Mouse (Mus musculus) cerebellum, adult 11 months (tissue): ENCODE measurements around the gene Gse1.
A peak's percentile ranks its signal among the peaks of the same experiment; 100 is the strongest.
"Not testable (repeated sequence)": the region's sequence is repeated elsewhere in the genome, so short reads cannot be mapped to it uniquely, and the experiment has no call there.

ENCODE experiments used
- DNase-seq: peaks from one replicate; pipeline ENCODE4 v3.0.0; 2022

Gse1 gene

DNA sequence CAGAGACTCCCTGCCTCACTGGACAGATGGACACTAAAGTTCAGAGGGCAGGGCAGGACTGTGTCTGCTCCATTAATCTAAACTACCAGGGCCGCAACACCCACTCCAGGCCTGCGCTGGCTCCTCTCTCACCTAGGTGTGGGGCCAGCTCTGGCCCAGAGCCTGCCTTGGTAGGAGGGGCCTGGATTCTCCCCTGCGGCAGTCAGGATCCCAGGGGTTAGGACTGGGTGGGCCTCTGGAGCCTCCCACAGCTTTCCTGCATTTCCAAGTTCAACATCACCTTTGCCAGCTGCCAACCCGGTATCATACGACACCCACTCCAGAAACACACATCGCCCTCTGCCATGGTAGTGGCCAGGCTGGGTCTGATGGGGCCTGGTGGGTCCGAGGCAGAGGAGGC is 102.8 kb downstream of the Gse1 start:
- no peak for DNase-seq

DNA sequence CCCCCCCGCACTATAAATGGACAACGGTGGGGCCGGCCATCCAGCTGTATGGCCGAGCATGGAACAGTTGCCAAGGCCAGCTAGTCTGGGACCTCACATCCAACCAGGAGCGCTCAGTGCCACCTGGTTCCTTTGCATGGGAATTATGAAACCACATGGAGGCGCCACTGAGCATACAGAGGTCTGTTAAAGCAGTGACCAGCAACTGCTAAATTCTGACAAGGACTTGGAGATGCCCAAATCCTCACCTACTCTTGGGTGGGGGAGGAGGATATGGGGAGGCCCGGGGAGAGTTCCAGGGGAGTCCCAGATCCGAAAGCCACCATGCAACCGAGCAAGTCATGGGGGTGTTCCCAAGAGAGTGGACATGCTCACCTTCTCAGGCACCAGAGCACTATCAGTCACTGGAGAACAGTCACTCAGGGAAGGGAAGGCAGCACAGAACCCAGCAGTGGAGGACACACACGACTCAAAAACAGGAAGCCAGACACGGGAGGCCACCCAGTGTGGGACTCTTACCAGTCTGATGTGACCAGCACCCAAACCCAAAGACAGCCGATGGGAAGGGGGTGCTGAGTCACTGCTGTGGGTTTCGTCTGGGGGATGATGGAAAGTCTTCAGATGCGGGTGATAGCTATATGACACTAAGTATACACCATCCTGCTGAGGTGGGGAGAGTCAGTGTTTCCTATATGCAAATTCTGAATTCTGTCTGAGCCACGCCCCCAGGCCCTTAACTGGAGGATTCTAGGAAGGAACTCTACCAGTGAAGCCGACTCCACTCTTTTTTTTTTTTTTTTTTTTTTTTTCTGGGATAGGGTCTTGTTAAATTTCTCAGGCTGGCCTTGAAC is 104.3 kb downstream of the Gse1 start:
- DNase-seq, result no peak

DNA sequence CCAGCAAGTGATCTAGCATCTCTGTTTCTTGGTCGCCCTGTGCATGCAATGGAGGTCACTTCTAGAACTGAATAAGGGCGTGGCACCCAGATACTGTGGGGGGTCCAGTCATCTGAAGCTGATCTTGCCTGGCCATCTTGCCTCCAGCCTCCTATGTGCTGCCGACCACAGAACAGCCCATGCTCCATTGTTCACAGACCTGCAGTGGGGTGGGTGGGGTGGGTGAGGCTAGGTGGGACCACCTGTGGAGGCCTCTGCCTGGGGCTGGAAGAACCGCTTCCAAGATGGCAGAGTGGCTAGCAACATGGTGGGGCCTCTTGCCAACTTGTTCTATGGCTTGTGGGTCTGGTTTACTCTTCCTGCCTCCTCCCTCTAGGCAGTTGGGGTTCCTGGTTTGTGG is 105.4 kb downstream of the Gse1 start:
- DNase-seq, result no peak

DNA sequence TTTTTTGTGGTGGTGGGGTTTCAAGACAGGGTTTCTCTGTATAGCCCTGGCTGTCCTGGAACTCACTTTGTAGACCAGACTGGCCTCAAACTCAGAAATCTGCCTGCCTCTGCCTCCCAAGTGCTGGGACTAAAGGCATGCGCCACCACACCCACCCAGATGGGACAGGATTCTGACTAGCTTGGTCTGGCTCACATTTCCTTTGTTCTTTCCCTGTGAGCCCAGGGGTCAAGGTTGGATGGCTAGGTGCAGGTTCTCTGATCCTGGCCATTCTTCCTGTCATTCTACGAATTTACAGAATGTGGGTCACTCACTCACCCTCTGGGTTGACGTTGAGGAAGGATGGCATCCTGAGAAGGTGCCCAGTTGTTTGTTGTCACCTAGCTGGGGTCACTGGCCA is 106.0 kb downstream of the Gse1 start:
- not testable (repeated sequence) for DNase-seq

DNA sequence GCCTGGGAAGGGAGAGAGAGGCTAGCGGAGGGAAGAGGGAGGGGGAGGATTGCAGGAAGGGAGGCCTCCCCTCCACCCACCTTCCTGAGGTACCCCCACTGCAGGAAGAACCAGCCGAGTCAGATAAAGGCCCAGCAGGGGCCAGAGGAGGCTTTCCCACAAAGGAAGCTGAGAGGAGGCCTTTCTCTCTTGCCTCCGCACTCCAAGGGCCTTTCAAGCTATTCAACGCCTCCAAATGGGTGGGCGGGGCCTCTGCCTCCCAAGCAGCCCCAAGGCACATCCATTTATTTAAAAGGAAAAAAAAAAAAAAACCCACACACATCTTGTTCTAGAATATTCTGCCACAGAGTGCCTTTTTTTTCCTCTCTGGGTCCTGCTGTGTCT is 106.6 kb downstream of the Gse1 start:
- no peak for DNase-seq

DNA sequence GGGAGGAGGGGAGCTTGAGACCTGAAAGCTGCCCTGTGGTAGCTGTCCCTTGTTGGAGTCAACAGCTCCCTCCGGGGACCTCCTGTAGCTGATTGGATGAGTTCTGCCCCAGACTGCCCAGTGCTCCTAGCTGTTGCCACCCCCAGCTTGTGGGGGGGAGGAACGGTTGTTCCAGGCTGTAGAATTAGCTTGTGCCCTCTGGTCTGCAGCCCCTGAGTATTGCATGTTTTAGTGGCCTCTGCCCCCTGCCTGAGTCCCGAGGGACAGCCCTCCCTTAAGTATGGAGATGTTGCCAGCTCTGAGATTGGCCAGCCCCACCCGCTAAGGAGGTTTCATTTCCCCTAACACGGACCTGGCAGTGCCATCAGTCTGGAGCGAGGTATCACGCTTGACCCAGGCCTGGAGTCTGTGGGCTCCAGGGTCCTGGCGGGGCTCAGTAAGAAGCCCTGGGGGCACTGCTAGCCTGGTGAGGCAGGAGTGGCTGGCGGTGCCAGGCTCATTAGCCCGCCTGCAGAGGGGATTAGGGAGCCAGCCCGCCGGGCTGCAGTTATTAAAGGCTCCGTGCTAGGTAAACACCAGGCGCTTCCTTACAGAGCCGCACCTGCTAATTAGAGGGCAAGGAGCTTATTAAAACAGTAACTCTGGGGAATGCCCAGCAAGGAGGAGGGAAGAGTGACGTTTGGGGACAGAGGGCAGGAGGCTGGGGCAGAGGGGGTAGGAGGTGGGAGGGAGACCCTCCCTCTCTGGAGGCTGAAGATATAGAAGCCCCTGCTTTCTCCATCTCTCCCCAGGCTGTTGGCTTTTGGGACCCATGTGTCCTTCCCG is 107.2 kb downstream of the Gse1 start:
- DNase-seq, result peak; percentile 34

DNA sequence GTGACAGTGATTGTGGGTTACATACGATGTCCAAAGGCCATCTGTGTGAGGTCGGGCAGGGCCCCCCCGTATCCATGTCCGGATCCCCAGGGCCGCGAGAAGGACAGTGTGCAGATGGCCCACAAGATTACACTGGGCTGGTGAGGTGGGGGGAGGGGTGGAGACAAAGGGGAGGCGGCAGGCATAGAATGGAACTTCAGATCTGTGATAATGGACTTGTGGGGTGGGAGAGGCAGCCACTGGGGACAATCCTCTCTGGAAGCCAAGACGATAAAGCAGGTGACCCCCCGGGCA is 107.8 kb downstream of the Gse1 start:
- no peak for DNase-seq

DNA sequence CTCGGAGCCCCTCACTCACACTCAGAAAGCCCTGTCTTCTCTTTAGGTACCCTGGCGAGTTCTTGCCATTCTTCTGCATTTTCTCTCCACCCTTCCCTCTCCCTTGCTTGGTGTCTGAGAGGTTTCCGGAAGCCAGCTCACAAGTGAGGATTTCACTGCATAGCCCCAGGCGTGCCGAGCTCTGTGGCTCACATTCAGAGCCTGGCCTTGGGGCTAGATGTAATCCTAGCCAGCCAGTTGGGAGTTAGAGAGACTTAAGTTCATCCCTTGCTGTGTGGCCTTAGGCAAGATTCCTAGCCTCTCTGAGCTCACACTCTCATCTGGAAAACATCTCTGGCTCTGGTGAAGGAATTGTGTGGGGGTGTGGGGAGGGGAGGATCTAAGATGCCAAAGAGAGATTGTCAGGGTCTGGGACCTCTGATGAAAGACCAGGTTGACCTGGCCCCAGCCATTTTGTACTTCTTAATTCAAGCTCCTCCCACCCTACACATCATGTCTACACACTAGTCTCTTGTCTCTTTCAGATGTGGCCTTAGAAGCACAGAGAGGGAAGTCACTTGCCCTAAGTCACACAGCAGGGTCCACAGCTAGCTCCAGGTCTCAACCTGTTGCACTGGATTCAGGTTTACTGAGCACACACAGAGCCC is 108.8 kb downstream of the Gse1 start:
- DNase-seq, result no peak

DNA sequence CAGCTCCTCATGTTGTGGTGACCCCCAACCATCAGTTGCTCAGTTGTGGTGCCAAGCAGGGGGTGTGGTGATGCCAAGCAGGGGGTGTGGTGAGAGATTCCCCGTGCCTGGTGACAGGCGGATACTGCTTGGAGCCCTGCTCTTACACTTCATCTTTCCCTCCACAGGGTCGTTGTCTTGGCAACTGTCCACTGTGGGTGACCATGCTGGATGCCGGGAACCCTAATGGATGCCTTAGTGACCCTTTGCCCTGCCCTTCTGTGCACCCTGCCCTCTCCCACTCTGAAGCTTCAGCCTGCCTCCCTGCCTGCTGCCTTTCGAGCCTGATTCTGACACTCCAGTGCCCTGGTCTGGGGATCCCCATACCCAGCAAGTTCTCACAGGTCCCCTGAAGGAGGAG is 109.4 kb downstream of the Gse1 start:
- DNase-seq, result no peak

DNA sequence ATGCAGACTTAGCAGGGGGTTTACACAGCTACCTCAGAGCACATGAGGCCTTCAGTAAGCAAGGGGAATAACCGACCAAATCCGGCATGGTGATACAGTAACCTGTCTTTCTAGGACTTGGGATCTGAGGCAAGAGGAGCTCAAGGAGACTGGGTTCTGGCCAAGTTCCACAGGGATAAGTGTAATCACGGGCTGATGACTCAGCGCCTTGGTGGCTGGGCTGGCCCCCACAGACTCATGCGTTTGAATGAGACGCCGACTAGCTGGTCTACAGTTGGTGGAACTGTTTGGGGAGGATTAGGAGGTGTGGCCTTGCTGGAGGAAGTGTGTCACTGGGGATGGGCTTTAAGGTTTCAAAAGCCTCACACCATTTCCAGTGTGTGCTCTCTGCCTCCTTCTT is 110.4 kb downstream of the Gse1 start:
- DNase-seq, result no peak

DNA sequence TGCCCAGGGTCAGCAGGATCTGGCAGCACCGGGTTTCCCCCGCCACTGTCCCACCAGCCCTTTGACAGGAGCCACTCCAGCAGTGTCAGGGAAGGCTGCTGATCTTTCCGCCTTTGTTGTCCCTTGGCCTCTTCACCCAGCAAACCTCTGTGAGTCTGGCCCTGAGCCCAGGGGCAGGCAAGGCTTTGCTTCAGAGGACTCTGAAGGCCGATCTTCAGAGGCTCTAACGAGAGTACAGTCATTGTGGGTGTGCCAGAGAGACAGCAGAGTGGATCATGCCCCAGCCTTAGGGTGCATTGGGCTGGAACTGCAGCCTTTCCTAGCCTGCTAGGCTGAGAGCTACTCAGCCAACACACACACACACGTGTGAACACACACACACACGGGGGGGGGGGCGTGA is 111.5 kb downstream of the Gse1 start:
- DNase-seq, result no peak

DNA sequence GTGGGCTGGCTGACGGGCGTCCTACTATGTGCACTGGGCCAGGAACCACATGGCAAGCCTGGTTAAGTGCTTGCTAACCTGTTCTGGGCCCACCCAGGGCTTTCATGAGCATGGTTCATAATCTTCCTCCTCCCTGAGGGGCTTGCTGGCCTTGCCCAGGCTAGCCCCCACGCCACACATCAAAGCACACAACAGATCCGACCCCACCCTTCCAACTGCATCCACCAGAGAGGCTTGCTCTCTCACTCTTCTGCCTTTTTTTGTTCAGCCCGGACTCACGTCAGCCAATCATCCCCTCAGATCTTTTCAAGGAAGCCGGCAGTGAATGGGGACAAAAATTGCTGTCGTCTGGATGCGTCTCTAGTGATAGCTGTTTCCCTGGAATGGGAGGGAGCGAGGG is 112.9 kb downstream of the Gse1 start:
- DNase-seq, result no peak

DNA sequence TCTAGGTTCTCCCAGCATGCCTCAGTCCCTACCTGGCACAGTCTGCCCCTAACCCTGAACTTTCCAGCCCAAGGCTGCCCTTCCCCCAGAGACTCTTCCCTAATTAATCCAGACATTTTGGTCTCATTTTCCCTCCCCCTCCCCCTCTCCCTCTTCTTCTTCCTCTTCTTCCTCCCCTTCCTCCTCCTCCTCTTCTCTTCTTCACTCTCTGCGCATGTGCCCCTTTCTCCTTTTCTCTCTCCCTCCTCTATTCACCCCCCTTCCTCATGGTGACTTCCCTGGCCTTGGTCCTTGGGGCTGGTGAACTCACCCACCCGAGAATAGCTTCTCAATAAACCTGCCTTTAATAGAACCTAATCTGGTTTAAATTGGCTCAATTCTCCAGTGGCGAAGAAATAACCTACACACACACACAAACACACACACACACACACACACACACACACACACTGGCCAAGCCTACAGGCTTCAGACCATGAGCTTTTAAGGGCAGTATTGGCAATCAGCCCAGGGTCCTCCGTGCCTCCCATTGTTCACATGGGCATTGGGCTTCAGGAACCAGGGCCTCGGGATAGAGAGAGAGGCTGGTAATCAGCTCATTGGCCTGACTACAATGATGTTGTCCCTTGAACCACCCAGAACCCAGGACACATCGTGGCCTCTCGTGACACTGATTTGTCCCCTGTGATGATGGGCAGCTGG is 114.7 kb downstream of the Gse1 start:
- no peak for DNase-seq

DNA sequence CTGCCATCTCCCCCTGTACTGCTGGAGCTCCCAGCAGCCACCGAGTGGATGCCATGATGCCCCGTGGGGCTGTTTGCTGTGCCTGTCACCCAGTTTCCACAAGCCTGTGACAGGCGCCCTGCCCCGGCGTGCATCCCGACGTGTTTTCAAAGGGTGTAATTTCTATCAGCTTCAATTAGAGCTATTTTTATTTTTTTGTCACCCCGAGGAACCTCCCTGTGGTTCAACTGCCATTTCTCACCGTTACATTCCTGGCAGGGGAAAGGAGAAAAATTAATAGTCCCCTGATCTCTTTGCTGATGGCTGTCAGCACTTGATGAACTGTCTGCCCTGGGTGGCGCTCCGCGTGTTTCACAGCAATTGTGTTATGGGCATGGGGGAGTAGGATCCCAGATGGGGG is 115.3 kb downstream of the Gse1 start:
- no peak for DNase-seq

DNA sequence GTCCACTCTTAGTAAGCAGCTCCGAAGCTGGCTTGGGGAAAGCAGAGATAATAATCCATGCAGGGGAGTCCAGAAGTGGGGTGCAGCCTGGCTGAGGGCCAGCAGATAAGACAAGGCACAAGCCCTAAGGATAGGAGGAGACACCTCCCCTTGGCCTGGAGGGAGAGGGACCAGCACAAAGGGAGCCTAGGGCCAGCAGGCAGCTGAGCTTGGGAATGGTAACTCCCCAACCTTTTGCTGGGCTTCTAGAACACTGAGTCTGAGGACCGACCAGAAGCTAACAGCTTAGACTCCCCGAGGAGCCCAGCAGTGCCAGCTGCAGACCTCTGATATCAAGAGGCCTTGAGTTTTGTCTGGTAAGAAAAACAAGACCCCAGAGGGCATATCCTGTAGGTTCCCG is 115.9 kb downstream of the Gse1 start:
- DNase-seq, result no peak

DNA sequence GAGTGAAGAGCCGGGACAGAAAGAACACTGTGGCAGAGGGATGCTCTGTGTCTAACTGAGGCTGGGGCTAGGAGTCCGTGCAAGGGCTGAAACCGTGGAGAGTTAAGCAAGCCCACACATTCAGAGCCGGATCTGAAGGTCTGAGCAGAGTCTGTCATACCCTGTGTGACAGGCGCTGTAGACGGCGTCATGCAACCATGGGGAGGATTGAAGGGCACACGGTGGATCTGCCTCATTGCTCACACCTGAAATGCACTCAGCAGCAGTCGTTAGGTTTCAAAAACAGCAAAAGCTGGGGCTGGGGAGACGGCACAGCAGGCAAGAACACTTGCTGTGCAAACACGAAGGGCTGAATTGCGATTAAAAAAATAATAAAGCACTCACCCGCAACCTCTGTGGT is 116.3 kb downstream of the Gse1 start:
- DNase-seq, result no peak

DNA sequence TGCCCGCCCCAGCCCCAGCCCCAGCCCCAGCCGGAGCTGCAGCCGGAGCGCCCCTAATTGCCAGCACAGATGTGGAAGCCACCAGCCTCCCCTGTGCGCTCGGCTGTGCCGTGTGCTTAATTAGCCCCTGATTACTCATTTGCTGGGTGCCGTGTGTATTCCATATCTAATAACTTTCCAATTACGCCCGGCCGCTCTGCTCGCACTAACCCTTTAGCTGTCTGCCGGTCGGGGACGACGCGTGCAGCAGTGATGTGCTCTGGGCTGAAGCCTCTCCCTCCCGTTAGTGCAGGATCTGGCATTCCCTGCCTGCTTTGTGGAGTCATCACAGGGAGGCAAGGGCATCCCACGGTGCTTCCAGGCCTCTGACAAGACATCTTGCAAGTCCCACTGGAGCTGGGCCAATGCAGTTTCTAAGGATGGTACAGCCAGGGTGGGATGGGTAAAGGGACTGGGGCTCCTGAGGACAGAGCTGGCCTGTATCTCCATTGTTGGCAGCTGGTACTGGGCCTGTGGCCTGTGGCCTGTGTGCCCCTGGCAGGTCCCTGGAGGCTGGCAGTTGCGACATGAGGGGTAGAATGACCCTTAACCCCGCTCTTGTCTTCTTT is 119.6 kb downstream of the Gse1 start:
- DNase-seq, result no peak

DNA sequence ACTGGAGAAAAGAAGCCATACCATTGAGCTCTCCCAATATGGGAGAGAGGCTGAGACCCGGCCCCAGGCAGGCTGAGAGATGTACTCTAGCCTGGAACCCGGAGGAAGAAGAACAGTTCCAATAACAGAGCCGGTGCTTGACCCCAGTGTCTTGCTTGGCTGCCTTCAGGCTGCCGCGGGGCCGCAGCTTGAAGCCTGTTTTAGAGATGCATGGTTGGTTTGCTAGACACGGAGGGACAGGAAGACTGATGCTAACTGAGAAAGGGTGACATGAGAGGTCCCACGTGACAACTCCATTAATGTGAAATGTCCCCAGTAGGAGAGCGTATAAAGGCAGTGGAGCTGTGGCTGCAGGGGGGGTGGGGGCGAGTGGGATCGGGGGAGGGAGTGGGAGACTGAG is 120.7 kb downstream of the Gse1 start:
- no peak for DNase-seq

DNA sequence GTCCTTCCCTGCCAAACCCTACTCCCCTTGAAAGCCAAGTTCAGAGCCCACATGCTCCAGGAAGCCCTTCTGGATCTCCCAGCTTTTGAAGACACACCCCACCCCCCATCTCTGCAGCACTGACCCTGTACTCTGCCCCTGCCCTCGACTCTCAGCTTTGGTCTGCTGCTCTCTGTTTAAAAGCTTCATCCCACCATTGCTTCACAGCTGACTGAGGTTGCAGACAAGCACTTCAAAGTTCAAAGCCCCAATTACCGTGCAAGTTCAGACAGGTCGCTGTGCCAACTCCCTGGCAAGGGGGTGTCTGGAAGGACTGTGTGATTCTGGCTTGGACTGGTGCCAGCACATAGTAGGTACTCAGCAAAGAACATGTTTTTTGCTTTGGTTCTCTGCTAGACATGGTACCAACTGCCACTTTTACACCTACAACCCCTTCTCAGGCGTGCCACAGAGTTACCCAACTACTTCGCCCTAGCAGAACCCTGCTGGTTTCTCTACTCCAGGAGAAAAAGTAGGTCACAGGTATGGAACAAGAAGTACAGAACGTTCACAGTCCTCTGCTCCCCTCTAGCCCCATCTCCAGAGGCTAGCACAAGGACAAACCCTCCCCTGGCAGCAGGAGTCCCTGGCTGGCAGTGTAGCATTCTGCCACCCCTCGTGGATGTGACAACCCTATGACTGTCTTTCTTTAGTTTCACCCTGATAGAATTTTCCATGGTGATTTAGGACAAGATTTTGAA is 123.2 kb downstream of the Gse1 start:
- DNase-seq, result no peak

DNA sequence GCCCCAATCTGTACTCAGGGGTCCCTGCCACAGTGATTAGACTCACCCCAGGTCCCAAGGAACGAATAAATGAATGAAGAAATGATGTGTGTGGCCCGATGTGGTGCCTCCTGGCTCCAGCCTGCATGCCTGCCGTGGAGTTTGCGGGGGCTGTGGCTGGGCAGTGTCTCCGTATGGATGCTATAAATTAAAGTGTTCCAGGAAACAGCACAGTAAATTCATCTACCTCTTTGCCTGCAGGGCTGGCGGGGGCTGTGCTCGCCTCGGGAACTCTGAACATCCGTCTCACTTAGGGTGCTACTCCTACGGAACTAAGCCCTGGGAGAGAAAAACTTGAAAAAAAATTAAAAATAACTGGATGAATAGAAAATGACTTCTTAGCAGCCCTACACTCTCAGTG is 123.8 kb downstream of the Gse1 start:
- DNase-seq, result no peak

DNA sequence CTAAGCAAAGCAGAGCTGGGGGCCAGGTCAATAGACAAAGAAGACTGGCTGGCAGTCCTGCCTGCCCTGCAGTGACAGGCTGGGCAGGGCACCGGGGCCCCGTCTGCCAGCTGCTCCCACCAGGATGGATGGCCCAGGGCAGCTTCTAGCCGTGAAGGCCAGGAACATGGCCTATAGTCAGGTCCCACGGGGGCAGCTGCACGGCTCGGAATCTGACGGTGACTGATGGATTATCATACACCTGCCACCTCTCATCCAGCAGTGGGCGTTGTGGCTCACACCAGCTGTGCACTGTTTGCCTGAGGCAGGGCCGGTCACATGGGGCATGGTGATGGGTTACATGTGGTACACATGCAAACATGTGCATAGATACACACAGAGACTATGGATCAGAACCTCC is 127.8 kb downstream of the Gse1 start:
- DNase-seq, result no peak

DNA sequence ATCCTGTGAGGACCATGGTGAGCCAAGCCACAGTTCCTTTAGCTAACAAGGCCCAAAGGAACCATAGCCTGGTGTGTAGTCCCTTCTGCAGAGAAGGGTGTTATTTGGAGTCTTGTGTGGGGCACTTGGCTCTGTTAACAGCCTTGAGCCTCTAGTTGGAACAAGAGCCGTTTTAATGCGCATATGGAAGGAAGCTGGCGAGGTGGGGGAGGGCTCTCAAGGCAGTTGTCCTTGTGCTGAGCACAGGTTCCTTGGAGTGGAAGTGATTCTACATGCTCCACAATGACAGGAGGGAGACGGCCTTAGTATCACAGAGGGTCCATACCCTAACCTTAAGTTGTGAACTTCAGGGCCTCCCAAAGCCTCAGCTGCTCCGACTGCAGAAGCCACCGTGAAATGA is 129.2 kb downstream of the Gse1 start:
- DNase-seq, result no peak
